Mouse (Mus musculus) left cerebral cortex, postnatal 14 days (tissue): ENCODE results near the gene Gtf2i. TPM values are rescaled to one million over a fixed set of nuclear protein-coding genes. Genes with fewer than 3 reads are reported as not detected.
"Not testable (repeated sequence)": the region's sequence is repeated elsewhere in the genome, so short reads cannot be mapped to it uniquely, and the experiment has no call there.

ENCODE experiments used
- DNase-seq, 2 experiments: peaks; one replicate each; pipeline ENCODE4 v3.0.0; 2021 to 2022; ENCODE audit warnings: low spot score in 2 of 2, mixed read lengths in 1 of 2
- intact Hi-C: fragments of 180-260 bp; cut with DNase I; formaldehyde crosslinking; loops from one replicate; pipeline ENCODE4 v1.15.1; 2025
- long read RNA-seq, 2 experiments: library from polyadenylated mRNA; stranded (forward); transcript quantifications; one replicate each; pipeline ENCODE4 v2.0.0; 2021
- total RNA-seq, 2 experiments: library from RNA; stranded (reverse); gene quantifications; 2 replicates each; pipeline ENCODE4 v1.2.3; 2021

Gtf2i gene
- 100 to 1,000 TPM; 205 to 240 TPM for total RNA-seq
- long read RNA-seq, experiment 1, full-length matches to known transcripts, result 27 of 192 reads
- long read RNA-seq, experiment 1, partial matches to known transcripts, result 124 of 192 reads
- long read RNA-seq, experiment 1, other reads (novel, unspliced or antisense), result 41 of 192 reads
- long read RNA-seq, experiment 2, full-length matches to known transcripts, result 38 of 190 reads
- long read RNA-seq, experiment 2, partial matches to known transcripts, result 98 of 190 reads
- long read RNA-seq, experiment 2, other reads (novel, unspliced or antisense), result 54 of 190 reads

- DNase-seq, result peak; percentile 97
- intact Hi-C loops, result no loop called here
Measured at GRCm38 (mm10) chr5:134314688-134315622, at the start of gene Gtf2i. Gene Gtf2i (minus strand): TSS chr5:134314760.

DNA sequence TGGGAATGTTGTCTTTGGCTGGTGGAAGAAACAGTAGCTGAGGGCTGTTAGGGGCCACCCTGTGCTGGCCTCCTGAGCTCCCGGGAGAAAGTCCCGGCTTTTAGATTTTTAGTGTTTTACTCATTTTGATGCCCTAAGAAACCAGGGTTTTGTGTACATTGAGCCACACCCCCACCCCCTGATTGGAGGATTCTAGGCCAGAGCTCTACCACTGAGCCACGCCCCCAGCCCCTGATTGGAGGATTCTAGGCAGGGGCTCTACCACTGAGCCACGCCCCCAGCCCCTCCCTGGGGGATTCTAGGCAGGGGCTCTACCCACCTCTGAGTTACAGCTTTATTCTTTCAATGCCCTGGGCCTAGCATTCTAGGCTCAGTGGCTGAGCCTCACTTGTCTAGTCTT, 44.5 kb upstream of the Gtf2i start:
- intact Hi-C loops, result no loop called here
- no peak for DNase-seq

- intact Hi-C loops, DNase-seq: not testable (repeated sequence)
Measured at GRCm38 (mm10) chr5:134355372-134355771, 40.8 kb upstream of the Gtf2i start.

DNA sequence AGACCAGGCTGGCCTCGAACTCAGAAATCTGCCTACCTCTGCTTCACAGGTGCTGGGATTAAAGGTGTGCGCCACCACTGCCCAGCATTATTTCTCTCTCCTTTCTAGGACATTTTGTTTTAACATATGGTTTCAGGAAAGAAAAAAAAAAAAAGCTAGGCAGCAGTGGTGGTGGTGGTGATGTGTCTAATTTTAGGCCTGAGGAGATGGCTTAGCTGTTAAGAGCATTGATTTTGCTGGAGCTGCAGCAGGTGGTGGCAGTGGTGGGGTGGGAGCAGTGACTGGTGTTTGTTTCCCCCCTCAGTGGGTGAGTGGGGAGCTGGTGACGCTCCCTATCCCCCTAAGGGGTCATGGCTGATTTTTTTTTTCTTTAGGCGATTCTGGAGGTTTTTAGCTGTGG, 38.6 kb upstream of the Gtf2i start:
- DNase-seq, result peak in 1 of 2 experiments; percentile 23

DNA sequence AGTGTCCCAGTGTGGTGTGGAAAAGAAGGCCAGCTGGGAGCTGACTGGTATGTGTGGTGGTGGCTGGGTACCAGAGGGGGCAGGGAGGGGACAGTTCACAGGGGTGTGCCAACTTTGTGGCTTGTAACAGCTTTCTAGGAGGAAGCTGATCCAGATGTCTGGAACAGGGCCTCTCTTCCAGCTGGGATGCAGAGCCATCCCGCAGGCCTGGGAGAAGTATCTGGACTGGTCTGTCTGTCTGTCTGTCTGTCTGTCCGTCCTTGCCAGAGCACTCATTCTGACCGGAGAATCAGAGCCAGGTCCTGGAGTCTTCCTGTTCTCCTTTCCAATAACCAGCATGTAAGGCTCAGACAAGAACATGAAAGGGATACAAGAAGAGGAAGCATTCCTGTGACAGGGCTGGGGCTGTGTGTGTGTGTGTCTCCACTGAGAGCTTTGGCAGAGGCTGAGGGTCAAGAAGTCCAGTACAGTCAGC, 38.0 kb upstream of the Gtf2i start:
- intact Hi-C loops, result no loop called here
- peak in 1 of 2 experiments; percentile 50 for DNase-seq

More for the DNA sequence above, 38.6 kb upstream of the Gtf2i start:
- intact Hi-C loops, result no loop called here

GRCm38 (mm10) chr5:134350660-134351059, 36.1 kb upstream of the Gtf2i start:
- intact Hi-C loops, result no loop called here
- DNase-seq, result peak; percentile 46 to 69

DNA sequence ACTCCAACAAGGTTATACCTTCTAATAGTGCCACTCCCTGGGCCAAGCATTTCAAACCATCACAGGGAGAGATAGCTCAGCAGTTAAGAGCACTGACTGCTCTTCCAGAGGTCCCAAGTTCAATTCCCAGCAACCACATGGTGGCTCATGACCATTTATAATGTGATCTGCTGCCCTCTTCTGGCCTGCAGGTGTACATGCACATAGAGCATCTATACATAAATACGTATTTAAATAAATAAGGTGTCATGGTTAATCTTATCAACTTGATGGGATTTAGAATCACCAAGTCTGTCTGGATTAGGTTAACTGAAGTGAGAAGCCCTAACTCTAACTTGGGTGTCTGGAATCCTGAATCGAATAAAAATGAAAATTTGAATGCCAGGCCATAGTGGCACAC, 32.5 kb upstream of the Gtf2i start:
- DNase-seq, result no peak
- intact Hi-C loops, result loop anchor here (10.0 kb wide), 1 partner anchor 92 kb away; no protein-coding TSS in a partner anchor

DNA sequence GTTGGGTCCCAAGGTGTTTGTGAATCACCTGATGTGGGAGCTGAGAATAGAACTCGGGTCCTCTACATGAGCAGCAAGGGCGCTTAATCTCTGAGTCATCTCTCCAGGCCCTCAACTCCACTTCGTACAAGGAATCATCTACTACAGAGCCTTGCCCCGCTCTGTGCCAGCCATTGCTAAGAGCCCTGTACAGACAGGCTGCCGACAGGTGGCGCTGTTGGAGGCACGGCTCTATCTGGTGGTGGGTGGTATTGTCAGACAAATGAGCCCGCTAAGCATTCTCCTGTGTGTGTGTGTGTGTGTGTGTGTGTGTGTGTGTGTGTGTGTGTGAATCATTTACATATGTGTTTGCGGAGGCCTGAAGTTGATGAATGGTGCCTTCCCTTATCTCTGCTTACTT, 30.9 kb upstream of the Gtf2i start:
- peak in 1 of 2 experiments; percentile 64 for DNase-seq
- intact Hi-C loops, result loop anchor here (10.0 kb wide), 1 partner anchor 91 kb away; no protein-coding TSS in a partner anchor

GRCm38 (mm10) chr5:134344076-134344475, 29.5 kb upstream of the Gtf2i start:
- DNase-seq, result no peak
- intact Hi-C loops, result loop anchor here (10.0 kb wide), 1 partner anchor 89 kb away; no protein-coding TSS in a partner anchor

GRCm38 (mm10) chr5:134343530-134343929, 29.0 kb upstream of the Gtf2i start:
- intact Hi-C loops, result loop anchor here (10.0 kb wide), 1 partner anchor 89 kb away; no protein-coding TSS in a partner anchor

DNA sequence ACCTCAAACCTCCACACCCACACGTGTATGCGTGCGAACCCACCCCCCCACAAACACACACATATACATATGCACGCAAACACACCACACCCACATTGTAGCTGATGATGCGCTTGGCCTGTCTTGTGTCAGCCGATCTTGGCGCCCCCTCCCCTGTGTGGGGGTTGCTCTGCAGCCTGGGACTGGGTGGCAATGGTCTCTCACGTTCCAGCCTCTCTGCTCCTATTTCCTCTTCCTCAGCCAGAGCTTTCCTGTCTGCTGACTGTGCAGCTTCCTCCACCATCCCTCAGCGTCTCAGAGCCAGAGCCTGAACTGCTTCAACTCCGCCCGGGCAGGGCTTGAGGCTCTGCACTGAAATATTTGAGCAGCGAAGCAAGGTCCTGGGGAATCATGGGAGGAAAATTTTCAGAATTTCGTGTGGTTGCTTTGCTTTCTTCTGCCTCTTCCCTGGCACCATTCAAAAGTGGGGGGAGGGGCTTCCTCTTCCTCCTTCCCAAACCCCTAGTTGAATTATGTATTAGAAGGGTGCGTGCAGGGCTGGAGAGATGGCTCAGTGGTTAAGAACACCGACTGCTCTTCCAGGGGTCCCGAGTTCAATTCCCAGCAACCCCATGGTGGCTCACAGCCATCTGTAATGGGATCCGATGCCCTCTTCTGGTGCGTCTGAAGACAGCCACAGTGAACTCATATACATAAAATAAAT, 28.1 kb upstream of the Gtf2i start:
- intact Hi-C loops, result loop anchor here (10.0 kb wide), 1 partner anchor 88 kb away; no protein-coding TSS in a partner anchor
- no peak for DNase-seq

More at GRCm38 (mm10) chr5:134343530-134343929, 29.0 kb upstream of the Gtf2i start:
- DNase-seq, result not testable (repeated sequence)

DNA sequence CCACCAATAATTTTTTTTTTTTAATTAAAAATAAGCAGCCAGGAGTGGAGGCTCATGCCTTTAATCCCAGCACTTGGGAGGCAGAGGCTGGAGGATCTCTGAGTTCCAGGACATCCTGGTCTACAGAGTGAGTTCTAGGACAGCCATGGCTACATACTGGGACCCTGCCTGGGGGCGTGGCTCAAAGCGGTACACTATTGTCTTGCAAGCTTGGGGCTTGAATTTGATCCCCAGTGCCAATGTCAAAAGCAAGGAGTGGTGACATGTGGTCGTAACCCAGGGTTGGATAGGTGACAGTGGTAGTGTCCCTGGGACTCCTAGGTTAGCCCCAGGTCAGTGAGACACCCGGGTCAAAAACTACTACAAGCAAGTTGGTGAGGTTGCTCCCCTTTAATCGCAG, 27.2 kb upstream of the Gtf2i start:
- intact Hi-C loops, result loop anchor here (2.0 to 10.0 kb wide), 2 partner anchors 87 to 161 kb away; no protein-coding TSS in a partner anchor
- DNase-seq, result no peak

DNA sequence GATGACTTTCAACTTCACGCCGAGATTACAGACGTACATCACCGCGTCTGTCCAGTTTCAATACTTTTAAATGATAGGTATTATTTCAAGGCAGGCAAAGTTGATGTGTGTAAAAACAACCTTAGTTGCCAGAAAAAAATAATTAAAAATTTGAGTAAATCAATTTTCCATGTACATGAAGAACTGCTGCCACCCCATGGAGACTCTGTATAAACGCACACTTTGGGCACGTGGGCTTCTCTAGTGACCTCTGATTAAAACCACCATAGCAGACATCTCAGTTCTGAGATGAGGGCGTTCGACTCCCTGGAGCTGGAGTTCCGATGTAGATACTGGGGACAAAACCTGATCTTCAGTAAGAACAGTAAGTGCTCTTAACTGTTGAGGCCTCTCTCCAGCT, 26.8 kb upstream of the Gtf2i start:
- peak in 1 of 2 experiments; percentile 31 for DNase-seq

DNA sequence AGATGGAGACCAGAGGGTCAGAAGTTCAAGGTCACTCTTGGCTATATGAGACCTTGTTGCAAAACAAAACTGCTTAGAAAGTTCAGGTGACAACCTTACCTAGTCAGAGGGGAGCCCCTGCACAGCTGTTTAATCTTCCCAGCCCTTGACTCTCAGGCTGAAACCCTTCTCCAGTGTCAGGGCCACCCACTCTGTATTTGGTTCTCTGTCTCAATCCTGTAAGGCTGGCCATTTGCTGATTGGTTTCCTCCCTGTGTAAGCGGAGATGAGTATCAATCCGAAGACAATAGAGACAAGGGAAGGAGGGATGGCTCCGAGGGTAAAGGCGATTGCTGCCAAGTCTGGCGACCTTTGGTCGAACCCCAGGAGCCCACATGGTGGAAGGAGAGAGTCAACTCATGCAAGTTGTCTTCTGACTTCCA, 25.6 kb upstream of the Gtf2i start:
- intact Hi-C loops, result loop anchor here (2.0 to 10.0 kb wide), 2 partner anchors 85 to 159 kb away; no protein-coding TSS in a partner anchor
- DNase-seq, result no peak

More for the DNA sequence above, 26.8 kb upstream of the Gtf2i start:
- intact Hi-C loops, result loop anchor here (2.0 to 10.0 kb wide), 2 partner anchors 87 to 161 kb away; no protein-coding TSS in a partner anchor

- DNase-seq, intact Hi-C loops: not testable (repeated sequence)
Measured at GRCm38 (mm10) chr5:134337012-134337411, 22.5 kb upstream of the Gtf2i start.

DNA sequence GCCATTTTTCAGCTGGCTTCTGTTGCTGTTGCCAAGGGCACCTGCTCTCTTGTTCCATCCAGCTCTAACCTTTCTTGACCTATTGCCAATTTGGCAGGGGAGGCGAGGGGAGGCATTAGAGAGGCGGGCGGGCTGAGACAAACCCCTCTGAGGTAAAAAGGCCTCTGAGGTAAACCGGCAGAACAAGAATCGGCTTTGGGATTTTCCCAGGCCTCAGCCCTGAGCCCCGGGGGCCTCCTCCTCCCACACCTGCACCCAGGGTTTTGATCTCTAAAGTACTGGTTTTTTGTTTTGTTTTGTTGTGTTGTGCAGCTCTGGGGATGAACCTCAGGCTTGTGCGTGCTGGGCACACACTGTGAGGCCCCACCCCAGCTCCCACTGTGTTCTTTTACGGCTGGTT, 18.2 kb upstream of the Gtf2i start:
- intact Hi-C loops, result no loop called here
- no peak for DNase-seq

DNA sequence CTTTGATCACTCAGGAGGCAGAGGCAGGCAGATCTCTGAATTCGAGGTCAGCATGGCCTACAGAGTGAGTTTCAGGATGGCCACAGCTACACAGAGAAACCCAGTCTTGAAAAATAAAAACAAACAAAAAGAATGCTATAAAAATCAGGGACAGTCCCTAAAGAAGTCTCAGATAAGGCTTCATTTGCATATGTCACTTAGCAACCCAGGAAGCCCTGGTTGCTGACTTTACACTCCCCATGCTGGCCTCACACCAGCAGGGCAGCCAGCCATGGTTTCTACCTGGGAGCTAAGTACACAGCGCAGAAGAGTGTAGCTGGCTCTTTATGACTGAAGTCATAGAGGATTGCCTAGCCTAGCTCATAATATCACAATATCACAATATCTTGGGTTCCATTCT, 15.5 kb upstream of the Gtf2i start:
- no peak for DNase-seq
- intact Hi-C loops, result no loop called here

GRCm38 (mm10) chr5:134329311-134329710, 14.8 kb upstream of the Gtf2i start:
- DNase-seq, result no peak

GRCm38 (mm10) chr5:134328482-134329001, 14.0 kb upstream of the Gtf2i start:
- no peak for DNase-seq
- intact Hi-C loops, result no loop called here

More at GRCm38 (mm10) chr5:134329311-134329710, 14.8 kb upstream of the Gtf2i start:
- intact Hi-C loops, result no loop called here
